In genomic region chr2:168947663-168948062, GRCm38 (mm10) we compare ENCODE assay signal across 13 mouse cellular contexts. TPM values are rescaled to one million over a fixed set of nuclear protein-coding genes. Genes with fewer than 3 reads are reported as not detected.
DNase-seq lines count a peak whose midpoint lies in the region; ATAC-seq and TF ChIP-seq lines count a peak whose summit lies in the region.
"Had no signal": no experiment of that assay in that cellular context is flagged by ENCODE, and none has a peak within 500 bp of the region (broad histone marks: within the 10 kb centered on the region; RNA-seq: fewer than 3 reads in every experiment).

No protein-coding gene starts in this region.

- H3K9me3 ChIP-seq in E14TG2a.4 (ENCODE audit: low read length), result no peaks in the 10 kb centered on the region
- H3K9me3 ChIP-seq: heart, embryonic 10.5 days had no signal

- peaks cover 97% of the 10 kb centered on the region for H3K36me3 ChIP-seq in E14TG2a.4 (ENCODE audit: insufficient read depth, low read length)

- H3K4me1 ChIP-seq in E14TG2a.4 (replicated peaks; ENCODE audit: low read depth, low read length), result peaks cover 72% of the 10 kb centered on the region
- H3K4me1 ChIP-seq: heart, embryonic 10.5 days had no signal

- no peak overlapping the region for H3K4me3 ChIP-seq in left cerebral cortex, adult 2 months
- no peak overlapping the region for H3K4me3 ChIP-seq in E14TG2a.4 (replicated peaks; ENCODE audit: low read length)
- H3K4me3 ChIP-seq: heart, embryonic 10.5 days; myocyte had no signal

- no peak overlapping the region for H3K27ac ChIP-seq in left cerebral cortex, adult 2 months
- H3K27ac ChIP-seq: heart, embryonic 10.5 days; liver, embryonic 14.5 days had no signal

- no peak for DNase-seq in left cerebral cortex, adult 2 months (ENCODE audit: extremely low spot score in 1 of 2, low spot score in 2 of 2)
- no peak for DNase-seq in left cerebral cortex, adult 18-20 months (ENCODE audit: low spot score in 2 of 2)
- peak; percentile 50 for DNase-seq in kidney, postnatal 14 days
- no peak for DNase-seq in gastrocnemius, postnatal 10 days
- DNase-seq in embryo, embryonic 9.5 days (ENCODE audit: extremely low spot score), result no peak
- no peak for DNase-seq in heart, adult 11 months
- DNase-seq: cerebellum, adult 8-10 months; right cerebral cortex, postnatal 4 days had no signal

- intact Hi-C loops in left cerebral cortex, adult 2 months (cut with DNase I), result no loop called here

- peak; percentile 59 for ATAC-seq in common myeloid progenitor, adult 5-6 weeks (replicated peaks; ENCODE audit: low read depth, poor library complexity, severe bottlenecking)

- peak; percentile 34 for TF ChIP-seq CTCF in left cerebral cortex, adult 2 months (IDR thresholded peaks at IDR 0.05)
- peak; percentile 51; the same call in 1 of the 2 replicates for TF ChIP-seq CTCF in E14TG2a.4 (conservative IDR thresholded peaks at IDR 0.05; ENCODE audit: low read length)

- no peaks in the 10 kb centered on the region for H3K27me3 ChIP-seq in E14TG2a.4 (ENCODE audit: insufficient read depth, low read length)

RNA-seq across cellular contexts. Expression of gene Zfp64, which starts 7.7 kb away (rescaled TPM):
- total RNA-seq in left cerebral cortex, adult 2 months (2021), result 10 to 100 TPM; 15.9 to 17.2 TPM
- total RNA-seq in left cerebral cortex, adult 18-20 months (2021), result 10 to 100 TPM; 15.7 to 16.7 TPM
- total RNA-seq in common myeloid progenitor, adult 5-6 weeks (2017), result 25.8 and 26.5 TPM in 2 replicates
- total RNA-seq in gastrocnemius, postnatal 10 days (2021), result 10 to 100 TPM in 1 of 2 experiments, 1 to 10 TPM in 1; 9.0 to 10.8 TPM
